Mouse (Mus musculus) liver, postnatal 0 days (tissue): ENCODE results near the gene Tnpo1. TPM values are rescaled to one million over a fixed set of nuclear protein-coding genes. Genes with fewer than 3 reads are reported as not detected.
"Not testable (repeated sequence)": the region's sequence is repeated elsewhere in the genome, so short reads cannot be mapped to it uniquely, and the experiment has no call there.

Source experiments
- ATAC-seq: fragments of 200-750 bp; cut with Nextera tagmentation; 2 replicates; pipeline ENCODE4 v1.8.0; 2017; ENCODE audit warnings: mild to moderate bottlenecking, moderate library complexity
- DNase-seq: peaks from one replicate; pipeline ENCODE4 v3.0.0-alpha.2; 2016
- H3K27ac ChIP-seq: fragments of 300-500 bp; sonication (generic); 2 replicates; pipeline ENCODE4 v1.5.1; 2014; ENCODE audit warnings: antibody characterized with exemption, moderate library complexity, mild to moderate bottlenecking, low read depth
- H3K27me3 ChIP-seq: fragments of 300-500 bp; sonication (generic); 2 replicates; pipeline ENCODE4 v1.6.1; 2014; ENCODE audit warnings: low read length, control low read depth, mixed read lengths; ENCODE audit not compliant: insufficient read depth
- H3K36me3 ChIP-seq: fragments of 300-500 bp; sonication (generic); replicated peaks from 2 replicates; pipeline ENCODE4 v1.6.1; 2014; ENCODE audit warnings: mild to moderate bottlenecking, control low read depth, low read length, moderate library complexity, mixed read lengths; ENCODE audit not compliant: insufficient read depth
- H3K4me1 ChIP-seq: fragments of 300-500 bp; sonication (generic); 2 replicates; pipeline ENCODE4 v1.6.1; 2014; ENCODE audit warnings: antibody characterized with exemption, mild to moderate bottlenecking, control low read depth; ENCODE audit not compliant: insufficient read depth
- H3K4me2 ChIP-seq: fragments of 300-500 bp; sonication (generic); 2 replicates; pipeline ENCODE4 v1.6.1; 2014; ENCODE audit warnings: low read depth, mild to moderate bottlenecking, low read length, moderate library complexity, mixed read lengths
- H3K4me3 ChIP-seq: fragments of 300-500 bp; sonication (generic); 2 replicates; pipeline ENCODE4 v1.5.1; 2014; ENCODE audit warnings: low read depth, low read length
- H3K9ac ChIP-seq: fragments of 300-500 bp; sonication (generic); replicated peaks from 2 replicates; pipeline ENCODE4 v1.6.1; 2014; ENCODE audit warnings: mild to moderate bottlenecking, moderate library complexity
- H3K9me3 ChIP-seq: fragments of 300-500 bp; sonication (generic); 2 replicates; pipeline ENCODE4 v1.6.1; 2016; ENCODE audit warnings: mild to moderate bottlenecking, control low read depth, low read length, mixed read lengths
- CTCF ChIP-seq: sonication (generic); IDR thresholded peaks from 2 replicates; pipeline ENCODE4 v1.5.1; 2016; ENCODE audit warnings: antibody characterized with exemption, low read depth
- EP300 ChIP-seq: IDR thresholded peaks from 2 replicates; pipeline ENCODE4 v1.6.1; 2016; ENCODE audit warnings: antibody characterized with exemption, low read depth, mild to moderate bottlenecking
- WGBS: fragments of 180-500 bp; shearing (Covaris S2); extraction: QIAGEN DNeasy Blood & Tissue Kit; methylation state at CpG from one replicate; pipeline ENCODE4 v1.1.7; 2014; ENCODE audit not compliant: insufficient replicate concordance; 5-methylcytosine and 5-hydroxymethylcytosine counted together
- polyA plus RNA-seq: library from polyadenylated mRNA; unstranded; fragments of >200 nt; fragmentation: Nextera tagmentation; extraction: Ambion mirVana; gene quantifications from 2 replicates; pipeline ENCODE4 v1.2.1, GENCODE M21; 2015

Gene Tnpo1
- polyA plus RNA-seq, 1 experiment from 2014 or later: 14.0 TPM

- ATAC-seq (no peak), DNase-seq (no peak)
- H3K4me3 ChIP-seq: no peak overlapping the region
- no peaks in the 10 kb centered on the region for H3K4me1 ChIP-seq
- peaks cover 10% of the 10 kb centered on the region for H3K36me3 ChIP-seq
- 80% methylated on average over 3 of the region's 3 CpGs for WGBS
- TF ChIP-seq EP300: no peak
- TF ChIP-seq CTCF: no peak
- no peaks in the 10 kb centered on the region for H3K9me3 ChIP-seq
- H3K9ac ChIP-seq: no peak overlapping the region
- no peak overlapping the region for H3K4me2 ChIP-seq
- no peak overlapping the region for H3K27ac ChIP-seq
- no peaks in the 10 kb centered on the region for H3K27me3 ChIP-seq
These were observed 91.5 kb downstream of the Tnpo1 start for GRCm38 (mm10) chr13:98834723-98835122.

DNA sequence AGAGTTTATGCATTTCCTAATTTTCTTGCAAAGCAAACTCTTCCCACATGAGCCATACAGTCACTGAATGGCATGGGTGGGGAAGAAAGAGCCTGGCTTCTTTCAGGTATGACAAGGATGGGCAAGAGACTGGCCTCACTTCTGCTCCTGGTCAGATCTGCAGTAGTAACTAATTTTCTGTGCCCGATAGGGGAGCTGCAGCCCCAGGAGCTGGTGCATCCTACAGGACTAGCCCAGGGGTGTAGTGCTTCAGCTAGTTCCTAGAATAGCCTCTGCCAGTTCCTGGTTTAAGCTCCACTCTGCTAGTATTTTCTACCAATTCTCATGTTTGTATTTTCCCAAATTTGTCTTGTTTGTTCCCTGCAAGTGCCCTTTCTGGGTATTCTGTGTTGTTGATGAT lies 92.0 kb downstream of the Tnpo1 start:
- peaks cover 8% of the 10 kb centered on the region for H3K36me3 ChIP-seq
- ATAC-seq (no peak), DNase-seq (no peak)
- H3K27me3 ChIP-seq: no peaks in the 10 kb centered on the region
- TF ChIP-seq CTCF: no peak
- no peak for TF ChIP-seq EP300
- 60% methylated on average over 1 of the region's 1 CpGs for WGBS
- H3K9ac ChIP-seq: no peak overlapping the region
- no peaks in the 10 kb centered on the region for H3K9me3 ChIP-seq
- no peaks in the 10 kb centered on the region for H3K4me1 ChIP-seq
- H3K4me2 ChIP-seq: no peak overlapping the region
- H3K27ac ChIP-seq: no peak overlapping the region
- H3K4me3 ChIP-seq: no peak overlapping the region

DNA sequence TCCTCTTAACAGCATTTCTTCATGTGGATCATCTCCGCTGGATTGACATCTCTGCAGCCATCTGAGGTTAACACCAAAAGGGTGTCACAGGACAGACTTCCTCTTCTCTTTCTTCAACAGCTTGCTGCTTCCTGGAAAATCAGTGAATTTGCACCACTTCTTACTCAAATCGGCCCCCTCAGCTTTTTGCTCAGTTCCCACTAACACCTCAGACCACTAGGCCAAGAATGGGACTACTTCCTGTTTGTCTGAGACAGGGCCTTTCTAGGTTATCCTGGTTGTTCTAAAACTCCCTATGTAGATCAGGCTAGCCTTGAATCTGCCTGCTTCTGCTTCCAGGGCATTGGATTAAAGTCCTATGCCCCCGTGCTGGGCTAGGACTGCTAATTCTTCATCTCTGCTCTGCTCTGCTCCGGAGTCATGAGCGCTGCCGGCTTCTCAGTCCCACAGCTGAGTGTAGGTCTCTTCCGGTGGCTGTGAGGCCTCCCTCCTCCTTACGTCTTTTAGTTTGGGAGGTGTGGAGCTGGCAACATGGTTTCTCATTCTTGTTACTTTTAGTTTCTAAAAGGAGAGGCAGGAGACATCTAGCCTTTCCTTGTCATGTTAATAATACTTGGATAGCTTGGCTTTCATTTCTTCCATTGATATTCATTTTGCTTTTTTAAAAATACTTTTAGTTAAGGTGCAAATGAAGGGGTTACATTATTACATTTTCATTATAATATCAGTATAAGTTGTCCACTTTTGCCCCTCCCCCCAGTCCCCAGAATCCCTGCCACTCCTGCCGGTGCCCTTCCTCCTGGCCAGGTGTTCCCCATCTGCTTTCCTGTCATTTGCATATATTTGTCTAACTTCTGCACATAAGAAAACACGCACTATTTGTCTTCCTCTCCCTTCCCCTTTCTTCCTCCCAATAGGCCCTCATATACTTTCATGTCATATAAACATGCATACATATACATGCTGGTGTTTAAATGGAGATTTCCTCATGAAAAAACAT lies 93.4 kb downstream of the Tnpo1 start:
- Histone ChIP-seq H3K27me3 (no peaks in the 10 kb centered on the region), H3K9me3 (no peaks in the 10 kb centered on the region), H3K9ac (no peak overlapping the region), H3K4me2 (no peak overlapping the region), H3K4me3 (no peak overlapping the region), H3K4me1 (no peaks in the 10 kb centered on the region), H3K36me3 (no peaks in the 10 kb centered on the region), H3K27ac (no peak overlapping the region)
- DNase-seq: no peak
- WGBS: 63% methylated on average over 10 of the region's 10 CpGs
- peak; percentile 32; the same call in 1 of the 2 replicates for ATAC-seq
- TF ChIP-seq CTCF: no peak

- H3K27ac ChIP-seq, ATAC-seq, H3K27me3 ChIP-seq, H3K9me3 ChIP-seq, H3K4me2 ChIP-seq, DNase-seq, H3K4me1 ChIP-seq, H3K9ac ChIP-seq, H3K36me3 ChIP-seq, H3K4me3 ChIP-seq: not testable (repeated sequence)
- 92% methylated on average over 6 of the region's 6 CpGs for WGBS
These were observed 97.2 kb downstream of the Tnpo1 start for GRCm38 (mm10) chr13:98829026-98829425.

DNA sequence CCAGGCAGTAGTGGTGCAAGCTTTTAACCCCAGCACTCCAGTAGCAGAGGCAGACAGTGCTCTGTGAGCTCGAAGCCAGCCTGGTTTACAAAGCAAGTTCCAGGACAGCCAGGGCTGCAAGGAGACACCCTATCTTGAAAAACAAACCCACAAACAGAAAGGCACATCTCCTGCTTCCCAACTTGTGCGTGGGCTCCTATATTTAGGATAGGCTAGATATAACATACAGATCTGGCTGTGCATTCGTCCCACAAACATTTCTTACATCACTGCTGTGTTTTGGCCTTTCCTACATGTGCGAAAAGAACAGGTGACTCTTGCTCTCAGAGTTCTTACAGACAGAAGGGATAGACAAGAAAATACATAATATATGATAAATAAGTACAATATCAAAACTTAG lies 100.6 kb downstream of the Tnpo1 start:
- H3K27me3 ChIP-seq: no peaks in the 10 kb centered on the region
- H3K9ac ChIP-seq: no peak overlapping the region
- no peak overlapping the region for H3K4me2 ChIP-seq
- ATAC-seq: no peak
- TF ChIP-seq CTCF (no peak), EP300 (no peak)
- no peaks in the 10 kb centered on the region for H3K4me1 ChIP-seq
- DNase-seq: no peak
- WGBS: 72% methylated on average over 4 of the region's 4 CpGs
- no peaks in the 10 kb centered on the region for H3K36me3 ChIP-seq
- no peak overlapping the region for H3K4me3 ChIP-seq
- H3K9me3 ChIP-seq: no peaks in the 10 kb centered on the region
- no peak overlapping the region for H3K27ac ChIP-seq

- Histone ChIP-seq H3K27me3 (no peaks in the 10 kb centered on the region), H3K4me3 (no peak overlapping the region), H3K36me3 (no peaks in the 10 kb centered on the region), H3K9me3 (no peaks in the 10 kb centered on the region), H3K27ac (peak overlapping the region; percentile 58), H3K4me2 (no peak overlapping the region), H3K4me1 (peaks cover 6% of the 10 kb centered on the region; the same call in 1 of the 2 replicates), H3K9ac (no peak overlapping the region)
- ATAC-seq: no peak
- WGBS: 45% methylated on average over 2 of the region's 2 CpGs
- no peak for TF ChIP-seq CTCF
- no peak for TF ChIP-seq EP300
- DNase-seq: no peak
These were observed 107.1 kb downstream of the Tnpo1 start for GRCm38 (mm10) chr13:98819094-98819493.
